Mouse (Mus musculus): Measurements from ENCODE around the gene Selenos. TPM values are rescaled to one million over a fixed set of nuclear protein-coding genes. Genes with fewer than 3 reads are reported as not detected.

Gene Selenos
- polyA plus RNA-seq, 1 experiment, result 50.9 TPM

- H3K36me3 ChIP-seq (ENCODE audit: control insufficient read depth, insufficient read depth), result no peaks in the 10 kb centered on the region
- no peak overlapping the region for H3K4me2 ChIP-seq (ENCODE audit: low read depth)
- no peaks in the 10 kb centered on the region for H3K79me2 ChIP-seq (ENCODE audit: control insufficient read depth, insufficient read depth)
- no peak overlapping the region for H3ac ChIP-seq (ENCODE audit: control insufficient read depth, insufficient read length)
- TF ChIP-seq REST (IDR thresholded peaks at IDR 0.05; ENCODE audit: insufficient read depth, insufficient read length), result no peak
- no peak for TF ChIP-seq USF1 (IDR thresholded peaks at IDR 0.05; ENCODE audit: low read depth)
- no peak for TF ChIP-seq TCF12 (IDR thresholded peaks at IDR 0.05; ENCODE audit: insufficient read depth, poor library complexity, severe bottlenecking)
- no peak for TF ChIP-seq SRF (IDR thresholded peaks at IDR 0.05; ENCODE audit: control insufficient read depth, insufficient read length, low read depth)
- TF ChIP-seq MYOD1 (IDR thresholded peaks at IDR 0.05; ENCODE audit: control insufficient read depth in 1 of 3, insufficient read length in 2 of 3, low read depth in 2 of 3), result no peak
- TF ChIP-seq MYOG (IDR thresholded peaks at IDR 0.05; ENCODE audit: control insufficient read depth in 1 of 3, insufficient read depth in 1 of 3, insufficient read length in 2 of 3, low read depth in 2 of 3), result no peak
- TF ChIP-seq TCF3 (IDR thresholded peaks at IDR 0.05; ENCODE audit: insufficient read length, low read depth), result no peak
- TF ChIP-seq MAX (IDR thresholded peaks at IDR 0.05; ENCODE audit: low read depth), result no peak
- TF ChIP-seq CEBPB (IDR thresholded peaks at IDR 0.05; ENCODE audit: insufficient read depth, poor library complexity, severe bottlenecking), result no peak
- no peak for TF ChIP-seq POLR2A (IDR thresholded peaks at IDR 0.05; ENCODE audit: insufficient read length, low read depth)
- TF ChIP-seq E2F4 (IDR thresholded peaks at IDR 0.05; ENCODE audit: insufficient read depth), result no peak
- TF ChIP-seq POLR2AphosphoS2 (IDR thresholded peaks at IDR 0.05; ENCODE audit: insufficient read length, low read depth), result no peak
- H3K27me3 ChIP-seq (ENCODE audit: control insufficient read depth, insufficient read depth, insufficient read length), result no peaks in the 10 kb centered on the region
- no peak overlapping the region for H3K4me3 ChIP-seq
Measured at GRCm38 (mm10) chr7:66104531-66104930, 25.1 kb downstream of the Selenos start.

- TF ChIP-seq POLR2A (IDR thresholded peaks at IDR 0.05; ENCODE audit: insufficient read length, low read depth), result no peak
- TF ChIP-seq CEBPB (IDR thresholded peaks at IDR 0.05; ENCODE audit: insufficient read depth, poor library complexity, severe bottlenecking), result no peak
- no peak for TF ChIP-seq MYOG (IDR thresholded peaks at IDR 0.05; ENCODE audit: control insufficient read depth in 1 of 3, insufficient read depth in 1 of 3, insufficient read length in 2 of 3, low read depth in 2 of 3)
- TF ChIP-seq TCF3 (IDR thresholded peaks at IDR 0.05; ENCODE audit: insufficient read length, low read depth), result no peak
- no peak for TF ChIP-seq REST (IDR thresholded peaks at IDR 0.05; ENCODE audit: insufficient read depth, insufficient read length)
- no peak for TF ChIP-seq POLR2AphosphoS2 (IDR thresholded peaks at IDR 0.05; ENCODE audit: insufficient read length, low read depth)
- TF ChIP-seq USF1 (IDR thresholded peaks at IDR 0.05; ENCODE audit: low read depth), result no peak
- TF ChIP-seq MAX (IDR thresholded peaks at IDR 0.05; ENCODE audit: low read depth), result no peak
- no peak for TF ChIP-seq E2F4 (IDR thresholded peaks at IDR 0.05; ENCODE audit: insufficient read depth)
- no peak for TF ChIP-seq MYOD1 (IDR thresholded peaks at IDR 0.05; ENCODE audit: control insufficient read depth in 1 of 3, insufficient read length in 2 of 3, low read depth in 2 of 3)
- TF ChIP-seq SRF (IDR thresholded peaks at IDR 0.05; ENCODE audit: control insufficient read depth, insufficient read length, low read depth), result no peak
- no peak for TF ChIP-seq TCF12 (IDR thresholded peaks at IDR 0.05; ENCODE audit: insufficient read depth, poor library complexity, severe bottlenecking)
- Histone ChIP-seq H3K36me3 (ENCODE audit: control insufficient read depth, insufficient read depth) (no peaks in the 10 kb centered on the region), H3K27me3 (ENCODE audit: control insufficient read depth, insufficient read depth, insufficient read length) (no peaks in the 10 kb centered on the region), H3K4me3 (no peak overlapping the region), H3ac (ENCODE audit: control insufficient read depth, insufficient read length) (no peak overlapping the region), H3K79me2 (ENCODE audit: control insufficient read depth, insufficient read depth) (peaks cover 10% of the 10 kb centered on the region), H3K4me2 (ENCODE audit: low read depth) (no peak overlapping the region)
Measured at GRCm38 (mm10) chr7:66105771-66106170, 26.3 kb downstream of the Selenos start.

- Histone ChIP-seq H3ac (ENCODE audit: control insufficient read depth, insufficient read length) (no peak overlapping the region), H3K27me3 (ENCODE audit: control insufficient read depth, insufficient read depth, insufficient read length) (no peaks in the 10 kb centered on the region), H3K79me2 (ENCODE audit: control insufficient read depth, insufficient read depth) (peaks cover 19% of the 10 kb centered on the region), H3K4me3 (no peak overlapping the region), H3K4me2 (ENCODE audit: low read depth) (no peak overlapping the region), H3K36me3 (ENCODE audit: control insufficient read depth, insufficient read depth) (no peaks in the 10 kb centered on the region)
- no peak for TF ChIP-seq POLR2AphosphoS2 (IDR thresholded peaks at IDR 0.05; ENCODE audit: insufficient read length, low read depth)
- no peak for TF ChIP-seq TCF12 (IDR thresholded peaks at IDR 0.05; ENCODE audit: insufficient read depth, poor library complexity, severe bottlenecking)
- TF ChIP-seq MYOD1 (IDR thresholded peaks at IDR 0.05; ENCODE audit: control insufficient read depth in 1 of 3, insufficient read length in 2 of 3, low read depth in 2 of 3), result no peak
- TF ChIP-seq CEBPB (IDR thresholded peaks at IDR 0.05; ENCODE audit: insufficient read depth, poor library complexity, severe bottlenecking), result no peak
- no peak for TF ChIP-seq E2F4 (IDR thresholded peaks at IDR 0.05; ENCODE audit: insufficient read depth)
- TF ChIP-seq TCF3 (IDR thresholded peaks at IDR 0.05; ENCODE audit: insufficient read length, low read depth), result no peak
- no peak for TF ChIP-seq REST (IDR thresholded peaks at IDR 0.05; ENCODE audit: insufficient read depth, insufficient read length)
- no peak for TF ChIP-seq POLR2A (IDR thresholded peaks at IDR 0.05; ENCODE audit: insufficient read length, low read depth)
- TF ChIP-seq SRF (IDR thresholded peaks at IDR 0.05; ENCODE audit: control insufficient read depth, insufficient read length, low read depth), result no peak
- TF ChIP-seq MAX (IDR thresholded peaks at IDR 0.05; ENCODE audit: low read depth), result no peak
- TF ChIP-seq MYOG (IDR thresholded peaks at IDR 0.05; ENCODE audit: control insufficient read depth in 1 of 3, insufficient read depth in 1 of 3, insufficient read length in 2 of 3, low read depth in 2 of 3), result no peak
- no peak for TF ChIP-seq USF1 (IDR thresholded peaks at IDR 0.05; ENCODE audit: low read depth)
Measured at GRCm38 (mm10) chr7:66106581-66107056, 27.2 kb downstream of the Selenos start.

DNA sequence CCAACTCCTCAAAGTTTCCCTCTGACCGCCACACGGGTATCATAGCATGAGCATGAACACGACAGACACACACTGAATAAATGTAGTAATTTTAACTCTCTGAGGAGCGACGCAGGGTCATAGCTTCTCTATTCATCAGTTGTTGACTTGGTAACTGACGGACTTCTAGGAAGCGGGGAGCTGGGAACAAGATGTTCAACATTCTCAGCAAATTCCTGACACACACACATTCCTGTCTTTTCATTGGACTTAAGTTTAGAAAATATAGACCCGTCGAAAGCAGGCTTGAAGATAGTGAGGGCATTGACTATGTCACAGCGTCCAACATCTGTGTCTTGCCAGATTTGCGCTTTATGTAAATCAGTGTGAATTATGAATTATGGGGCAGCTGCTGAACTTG lies 27.8 kb downstream of the Selenos start:
- TF ChIP-seq CEBPB (IDR thresholded peaks at IDR 0.05; ENCODE audit: insufficient read depth, poor library complexity, severe bottlenecking) (no peak), SRF (IDR thresholded peaks at IDR 0.05; ENCODE audit: control insufficient read depth, insufficient read length, low read depth) (no peak), POLR2AphosphoS2 (IDR thresholded peaks at IDR 0.05; ENCODE audit: insufficient read length, low read depth) (no peak), REST (IDR thresholded peaks at IDR 0.05; ENCODE audit: insufficient read depth, insufficient read length) (no peak), E2F4 (IDR thresholded peaks at IDR 0.05; ENCODE audit: insufficient read depth) (no peak), MAX (IDR thresholded peaks at IDR 0.05; ENCODE audit: low read depth) (no peak), MYOD1 (IDR thresholded peaks at IDR 0.05; ENCODE audit: control insufficient read depth in 1 of 3, insufficient read length in 2 of 3, low read depth in 2 of 3) (no peak), TCF12 (IDR thresholded peaks at IDR 0.05; ENCODE audit: insufficient read depth, poor library complexity, severe bottlenecking) (no peak), TCF3 (IDR thresholded peaks at IDR 0.05; ENCODE audit: insufficient read length, low read depth) (no peak), USF1 (IDR thresholded peaks at IDR 0.05; ENCODE audit: low read depth) (no peak), POLR2A (IDR thresholded peaks at IDR 0.05; ENCODE audit: insufficient read length, low read depth) (no peak), MYOG (IDR thresholded peaks at IDR 0.05; ENCODE audit: control insufficient read depth in 1 of 3, insufficient read depth in 1 of 3, insufficient read length in 2 of 3, low read depth in 2 of 3) (no peak)
- H3K4me3 ChIP-seq, result no peak overlapping the region
- H3K27me3 ChIP-seq (ENCODE audit: control insufficient read depth, insufficient read depth, insufficient read length), result no peaks in the 10 kb centered on the region
- H3K36me3 ChIP-seq (ENCODE audit: control insufficient read depth, insufficient read depth), result no peaks in the 10 kb centered on the region
- H3K4me2 ChIP-seq (ENCODE audit: low read depth), result no peak overlapping the region
- H3ac ChIP-seq (ENCODE audit: control insufficient read depth, insufficient read length), result no peak overlapping the region
- H3K79me2 ChIP-seq (ENCODE audit: control insufficient read depth, insufficient read depth), result peaks cover 25% of the 10 kb centered on the region
